Mouse (Mus musculus): ENCODE measurements around the gene Prox2. TPM values are rescaled to one million over a fixed set of nuclear protein-coding genes. Genes with fewer than 3 reads are reported as not detected.

Prox2 gene
- total RNA-seq, 2 experiments from 2014 or later: 4.8 to 5.5 TPM

DNA sequence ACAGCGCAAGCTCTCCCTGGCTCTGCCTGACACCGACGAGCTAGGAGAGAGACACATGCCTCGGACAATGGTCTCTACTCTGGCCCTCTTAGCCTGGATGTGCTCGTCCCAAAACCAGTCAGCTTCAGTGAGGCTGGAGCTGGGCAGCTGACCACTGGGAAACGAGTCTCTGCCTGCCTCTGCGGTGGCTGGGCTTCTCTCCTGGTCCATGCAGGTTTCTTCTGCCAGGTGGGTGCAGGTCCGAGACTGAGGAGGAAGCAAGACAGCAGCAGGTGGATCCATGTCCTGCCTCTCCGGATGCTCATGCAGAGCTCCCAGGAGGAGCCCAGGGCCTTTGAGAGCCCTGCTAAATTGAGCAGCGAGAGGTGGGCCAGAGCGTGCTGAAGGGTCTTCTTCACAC lies 15.4 kb downstream of the Prox2 start:
- DNase-seq (ENCODE audit: low spot score in 2 of 2): no peak

DNA sequence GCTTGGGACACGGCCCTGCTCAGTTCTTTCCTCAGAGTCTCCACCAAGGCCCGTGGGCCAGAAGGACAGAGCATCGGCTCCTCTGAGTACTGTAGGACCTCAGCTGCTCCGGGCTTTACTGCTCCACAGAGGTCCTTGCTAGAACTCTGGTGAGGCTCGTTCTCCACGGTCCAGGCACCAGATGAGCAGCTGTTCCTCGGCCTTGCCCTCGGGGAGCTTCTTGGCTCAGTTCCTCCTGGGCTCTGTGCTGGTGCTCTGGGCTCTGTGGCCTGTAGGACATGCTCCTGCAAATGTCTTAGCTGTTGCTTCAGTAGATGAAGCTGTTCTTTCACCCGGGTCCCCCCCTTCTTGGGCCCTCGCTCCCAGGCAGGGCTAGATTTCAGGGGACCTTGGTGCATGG lies 15.9 kb downstream of the Prox2 start:
- DNase-seq (ENCODE audit: low spot score in 2 of 2): no peak

GRCm38 (mm10) chr12:85094010-85094409 lies 16.5 kb downstream of the Prox2 start:
- DNase-seq (ENCODE audit: low spot score in 2 of 2): no peak

- peak in 1 of 2 experiments; percentile 46 for DNase-seq (ENCODE audit: low spot score in 2 of 2)
Measured at GRCm38 (mm10) chr12:85092214-85092613, 18.3 kb downstream of the Prox2 start.

GRCm38 (mm10) chr12:85091190-85091589 lies 19.4 kb downstream of the Prox2 start:
- DNase-seq (ENCODE audit: low spot score in 2 of 2): no peak

DNA sequence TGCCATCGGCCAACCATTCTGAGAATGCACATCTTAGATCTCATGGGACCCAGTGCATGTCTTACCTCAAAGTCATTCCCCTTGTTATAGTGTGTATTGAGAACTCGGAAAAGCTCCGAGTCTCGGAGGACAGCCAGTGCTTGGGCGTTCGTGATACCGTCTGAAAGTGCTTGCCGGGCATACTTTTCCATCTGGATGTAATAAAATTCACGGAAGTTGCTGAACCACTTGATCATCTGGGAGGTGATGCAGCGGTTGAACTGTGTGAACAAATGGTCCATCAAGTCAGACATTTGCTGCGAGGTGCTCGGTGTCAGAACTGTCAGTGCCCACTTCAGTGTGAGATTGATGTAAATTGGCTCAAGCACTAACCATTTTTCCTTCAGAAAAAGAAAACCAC lies 22.7 kb downstream of the Prox2 start:
- no peak for DNase-seq (ENCODE audit: low spot score in 2 of 2)

DNA sequence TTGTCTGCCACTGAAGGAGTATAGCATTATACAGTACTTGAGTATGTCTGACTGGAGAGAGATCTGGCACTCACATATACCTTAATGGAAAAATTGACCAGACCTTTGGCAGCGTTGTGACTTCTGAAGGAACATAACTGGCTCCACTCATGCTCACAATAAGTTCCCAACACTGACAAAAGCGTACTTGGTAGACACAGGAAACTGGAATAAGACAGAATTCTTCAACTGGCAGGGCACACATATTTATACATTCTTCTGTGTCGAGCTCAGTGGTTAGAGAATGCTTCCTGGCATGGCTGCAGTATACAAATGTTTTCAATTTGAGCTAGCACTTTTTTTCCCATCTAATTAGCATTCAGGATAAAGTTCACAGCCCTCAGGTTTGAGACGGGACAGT lies 25.6 kb downstream of the Prox2 start:
- DNase-seq (ENCODE audit: low spot score in 2 of 2): no peak

- no peak for DNase-seq (ENCODE audit: low spot score in 2 of 2)
Measured at GRCm38 (mm10) chr12:85084257-85084656, 26.3 kb downstream of the Prox2 start.

DNA sequence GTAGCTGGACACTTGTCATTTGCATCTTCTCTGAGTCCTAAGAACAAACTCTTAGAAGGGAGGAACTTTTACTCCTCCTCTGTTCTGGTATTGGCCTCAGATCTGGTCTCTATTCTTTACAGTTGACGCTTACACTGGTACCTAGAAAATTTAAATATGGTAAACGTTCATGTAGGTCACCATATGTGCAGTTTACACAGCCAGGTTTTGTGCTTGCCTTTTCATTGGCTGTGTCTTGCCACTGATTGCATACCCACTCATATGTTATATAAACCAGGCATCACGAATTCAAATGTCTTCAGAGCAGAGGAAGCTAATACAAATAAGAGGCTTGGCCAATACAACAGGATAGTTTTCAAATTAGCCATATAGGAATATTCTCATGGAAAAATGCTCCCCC lies 33.5 kb downstream of the Prox2 start:
- no peak for DNase-seq (ENCODE audit: low spot score in 2 of 2)

GRCm38 (mm10) chr12:85071043-85071442 lies 39.5 kb downstream of the Prox2 start:
- no peak for DNase-seq (ENCODE audit: low spot score in 2 of 2)

- no peak for DNase-seq (ENCODE audit: low spot score in 2 of 2)
Measured at GRCm38 (mm10) chr12:85051218-85051617, 59.3 kb downstream of the Prox2 start.

Other genes with a start within 250 kb of the Prox2 start
- 1 to 10 TPM; 6.9 to 7.1 TPM for gene Ltbp2, start 234.2 kb downstream of the Prox2 start, total RNA-seq (2021)
- 100 to 1,000 TPM in 1 of 2 experiments, 10 to 100 TPM in 1; 99.5 to 108 TPM for gene Fcf1, start 139.9 kb downstream of the Prox2 start, total RNA-seq (2021)
- 10 to 100 TPM; 34.7 to 38.1 TPM for gene Arel1, start 139.9 kb downstream of the Prox2 start, total RNA-seq (2021)
- 10 to 100 TPM; 58.2 to 71.2 TPM for gene Ylpm1, start 114.4 kb downstream of the Prox2 start, total RNA-seq (2021)
- gene Dlst, start 74 bp upstream of the Prox2 start, total RNA-seq (2021): 100 to 1,000 TPM; 294 to 319 TPM
- gene Rps6kl1, start 40.5 kb upstream of the Prox2 start, total RNA-seq (2021): 1 to 10 TPM; 3.6 to 3.9 TPM
- gene Pgf, start 67.0 kb upstream of the Prox2 start, total RNA-seq (2021): 1 to 10 TPM; 3.2 to 4.3 TPM
- 10 to 100 TPM; 84.2 to 89.1 TPM for gene Eif2b2, start 108.7 kb upstream of the Prox2 start, total RNA-seq (2021)
- 10 to 100 TPM; 11.9 to 12.9 TPM for gene Mlh3, start 159.8 kb upstream of the Prox2 start, total RNA-seq (2021)
- gene Acyp1, start 177.7 kb upstream of the Prox2 start, total RNA-seq (2021): 10 to 100 TPM; 29.3 to 38.6 TPM
- 1 to 10 TPM; 1.4 to 2.0 TPM for gene Zc2hc1c, start 177.8 kb upstream of the Prox2 start, total RNA-seq (2021)
- 10 to 100 TPM; 76.7 to 77.0 TPM for gene Nek9, start 228.6 kb upstream of the Prox2 start, total RNA-seq (2021)

Measured in adrenal gland, postnatal 4 days (tissue).